Mouse (Mus musculus) myocyte (in vitro differentiated cells): ENCODE measurements around the gene Ank. TPM values are rescaled to one million over a fixed set of nuclear protein-coding genes. Genes with fewer than 3 reads are reported as not detected.
A peak's percentile ranks its signal among the peaks of the same experiment; 100 is the strongest.

Source experiments
- H3K27me3 ChIP-seq: one replicate; pipeline ENCODE4 v1.6.1; 2011; ENCODE audit not compliant: control insufficient read depth, insufficient read depth, insufficient read length
- H3K36me3 ChIP-seq: one replicate; pipeline ENCODE4 v1.6.1; 2011; ENCODE audit not compliant: control insufficient read depth, insufficient read depth
- H3K4me2 ChIP-seq: one replicate; pipeline ENCODE4 v1.6.1; 2011; ENCODE audit warnings: low read depth, control low read depth
- H3K4me3 ChIP-seq: one replicate; pipeline ENCODE4 v1.5.1; 2011; ENCODE audit warnings: mild to moderate bottlenecking, control low read depth, moderate library complexity
- H3K79me2 ChIP-seq: one replicate; pipeline ENCODE4 v1.6.1; 2011; ENCODE audit not compliant: control insufficient read depth, insufficient read depth
- H3ac ChIP-seq: one replicate; pipeline ENCODE4 v1.6.1; 2011; ENCODE audit not compliant: control insufficient read depth, insufficient read length
- CEBPB ChIP-seq: IDR thresholded peaks from 2 replicates; pipeline ENCODE4 v1.6.1; 2011; ENCODE audit warnings: mild to moderate bottlenecking, moderate library complexity; ENCODE audit not compliant: poor library complexity, insufficient read depth, severe bottlenecking
- E2F4 ChIP-seq: IDR thresholded peaks from one replicate; pipeline ENCODE4 v1.6.1; 2011; ENCODE audit warnings: mild to moderate bottlenecking, control low read depth, moderate library complexity; ENCODE audit not compliant: insufficient read depth
- MAX ChIP-seq: IDR thresholded peaks from one replicate; pipeline ENCODE4 v1.6.1; 2011; ENCODE audit warnings: low read depth, mild to moderate bottlenecking, control low read depth
- MYOD1 ChIP-seq, 3 experiments: IDR thresholded peaks; one replicate each; pipeline ENCODE4 v1.6.1; 2011; ENCODE audit warnings: control low read depth in 2 of 3, low read depth in 2 of 3, mild to moderate bottlenecking in 2 of 3, moderate library complexity in 1 of 3; ENCODE audit not compliant: insufficient read length in 2 of 3, control insufficient read depth in 1 of 3
- MYOG ChIP-seq, 3 experiments: IDR thresholded peaks; one replicate each; pipeline ENCODE4 v1.6.1; 2011; ENCODE audit warnings: control low read depth in 2 of 3, low read depth in 2 of 3, mild to moderate bottlenecking in 2 of 3; ENCODE audit not compliant: insufficient read length in 2 of 3, control insufficient read depth in 1 of 3, insufficient read depth in 1 of 3
- POLR2A ChIP-seq: IDR thresholded peaks from one replicate; pipeline ENCODE4 v1.6.1; 2011; ENCODE audit warnings: low read depth, mild to moderate bottlenecking, control low read depth, moderate library complexity; ENCODE audit not compliant: insufficient read length
- POLR2AphosphoS2 ChIP-seq: IDR thresholded peaks from one replicate; pipeline ENCODE4 v1.6.1; 2011; ENCODE audit warnings: low read depth, control low read depth; ENCODE audit not compliant: insufficient read length
- REST ChIP-seq: IDR thresholded peaks from one replicate; pipeline ENCODE4 v1.6.1; 2011; ENCODE audit warnings: mild to moderate bottlenecking, control low read depth, moderate library complexity; ENCODE audit not compliant: insufficient read depth, insufficient read length
- SRF ChIP-seq: IDR thresholded peaks from one replicate; pipeline ENCODE4 v1.6.1; 2011; ENCODE audit warnings: low read depth; ENCODE audit not compliant: control insufficient read depth, insufficient read length
- TCF12 ChIP-seq: IDR thresholded peaks from one replicate; pipeline ENCODE4 v1.6.1; 2011; ENCODE audit warnings: mild to moderate bottlenecking, control low read depth; ENCODE audit not compliant: poor library complexity, insufficient read depth, severe bottlenecking
- TCF3 ChIP-seq: IDR thresholded peaks from one replicate; pipeline ENCODE4 v1.6.1; 2011; ENCODE audit warnings: low read depth, control low read depth; ENCODE audit not compliant: insufficient read length
- USF1 ChIP-seq: IDR thresholded peaks from one replicate; pipeline ENCODE4 v1.6.1; 2011; ENCODE audit warnings: low read depth, mild to moderate bottlenecking, control low read depth, moderate library complexity
- polyA plus RNA-seq: library from polyadenylated mRNA; unstranded; fragments of >200 nt; fragmentation: generic; extraction: Trizol; gene quantifications from one replicate; pipeline ENCODE4 v1.2.1, GENCODE M21; 2012; ENCODE audit warnings: missing spikeins

The Ank gene
- polyA plus RNA-seq, 1 experiment, result 103 TPM

- Histone ChIP-seq H3K36me3 (no peaks in the 10 kb centered on the region), H3K4me2 (no peak overlapping the region), H3K27me3 (no peaks in the 10 kb centered on the region), H3K4me3 (no peak overlapping the region), H3K79me2 (peaks cover 84% of the 10 kb centered on the region), H3ac (no peak overlapping the region)
- TF ChIP-seq REST, result no peak
- no peak for TF ChIP-seq MYOG (IDR thresholded peaks at IDR 0.05; ENCODE audit: control insufficient read depth in 1 of 3, insufficient read depth in 1 of 3, insufficient read length in 2 of 3, low read depth in 2 of 3)
Observed at GRCm38 (mm10) chr15:27535681-27536080, 69.2 kb downstream of the Ank start.

GRCm38 (mm10) chr15:27536186-27536585, 69.7 kb downstream of the Ank start:
- Histone ChIP-seq H3K4me3 (no peak overlapping the region), H3K27me3 (no peaks in the 10 kb centered on the region), H3K79me2 (peaks cover 84% of the 10 kb centered on the region), H3ac (no peak overlapping the region), H3K4me2 (peak overlapping the region; percentile 65), H3K36me3 (no peaks in the 10 kb centered on the region)
- TF ChIP-seq TCF3 (no peak), REST (no peak), USF1 (no peak), POLR2AphosphoS2 (no peak), E2F4 (no peak), CEBPB (no peak), TCF12 (no peak), SRF (no peak), POLR2A (no peak), MYOD1 (IDR thresholded peaks at IDR 0.05; ENCODE audit: control insufficient read depth in 1 of 3, insufficient read length in 2 of 3, low read depth in 2 of 3) (no peak), MYOG (IDR thresholded peaks at IDR 0.05; ENCODE audit: control insufficient read depth in 1 of 3, insufficient read depth in 1 of 3, insufficient read length in 2 of 3, low read depth in 2 of 3) (no peak), MAX (no peak)

DNA sequence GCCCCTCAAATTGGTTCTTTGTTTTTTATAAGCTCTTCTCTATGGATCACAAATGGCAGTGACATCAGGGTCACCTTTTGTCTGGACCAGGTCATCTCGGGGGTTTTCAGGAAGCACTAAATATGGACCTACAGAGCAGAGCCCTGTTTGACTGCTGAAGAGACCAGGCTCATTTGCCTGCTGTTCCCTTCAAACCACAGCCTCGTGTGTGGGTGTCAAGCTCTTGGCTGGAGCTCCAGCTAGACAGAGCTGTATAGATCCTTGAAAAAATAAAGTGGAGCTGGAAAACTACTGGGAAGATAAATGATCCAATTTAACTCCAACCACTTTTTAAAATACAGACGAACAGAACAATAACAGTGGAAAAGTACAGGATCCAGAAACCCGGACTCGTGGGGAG, 70.3 kb downstream of the Ank start:
- peak overlapping the region; percentile 65 for H3K4me2 ChIP-seq
- no peak overlapping the region for H3ac ChIP-seq
- no peak for TF ChIP-seq REST
- no peak for TF ChIP-seq MYOG (IDR thresholded peaks at IDR 0.05; ENCODE audit: control insufficient read depth in 1 of 3, insufficient read depth in 1 of 3, insufficient read length in 2 of 3, low read depth in 2 of 3)
- peak in 1 of 3 experiments; percentile 16 for TF ChIP-seq MYOD1 (IDR thresholded peaks at IDR 0.05; ENCODE audit: control insufficient read depth in 1 of 3, insufficient read length in 2 of 3, low read depth in 2 of 3)
- TF ChIP-seq TCF3, result no peak
- TF ChIP-seq POLR2AphosphoS2, result no peak
- no peak for TF ChIP-seq MAX
- TF ChIP-seq CEBPB, result no peak
- TF ChIP-seq E2F4, result no peak
- no peak for TF ChIP-seq TCF12
- peak; percentile 88 for TF ChIP-seq SRF
- no peak for TF ChIP-seq POLR2A
- TF ChIP-seq USF1, result no peak
- no peaks in the 10 kb centered on the region for H3K36me3 ChIP-seq
- peaks cover 83% of the 10 kb centered on the region for H3K79me2 ChIP-seq
- H3K4me3 ChIP-seq, result no peak overlapping the region
- H3K27me3 ChIP-seq, result no peaks in the 10 kb centered on the region

DNA sequence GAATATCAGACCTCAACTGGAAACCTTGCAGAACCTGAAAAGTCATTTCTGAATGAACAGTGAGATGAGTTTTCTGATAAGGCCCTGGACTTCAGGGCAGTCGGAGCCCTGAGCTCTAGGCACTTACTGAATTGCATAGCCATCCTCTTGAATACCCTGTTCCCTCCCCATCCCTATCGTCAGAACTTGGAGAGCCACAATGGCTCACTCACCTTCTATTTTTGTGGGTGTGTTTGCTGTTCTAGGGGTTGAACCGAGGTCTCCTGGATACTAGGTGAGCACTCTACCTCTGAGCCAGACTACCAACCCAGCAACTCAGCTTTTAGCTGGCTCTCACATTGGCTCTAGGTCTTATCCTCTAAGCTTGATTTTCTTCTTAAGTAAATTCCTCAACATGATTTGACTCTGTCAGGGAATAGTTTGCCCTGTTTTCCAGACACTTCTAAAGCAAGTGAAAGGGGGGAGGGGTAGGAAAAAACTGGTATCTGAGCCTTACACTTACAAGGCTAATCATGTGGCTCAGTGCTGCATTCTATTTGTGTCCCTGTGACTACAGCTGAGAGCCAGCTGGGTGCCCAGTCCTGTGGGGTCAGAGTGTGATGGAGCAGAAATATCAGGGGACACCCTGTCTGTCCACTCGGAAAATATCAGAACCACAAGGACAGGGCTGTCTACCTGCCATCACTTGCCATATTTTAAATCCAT, 71.2 kb downstream of the Ank start:
- Histone ChIP-seq H3K4me2 (peak overlapping the region; percentile 65), H3K36me3 (no peaks in the 10 kb centered on the region), H3K4me3 (no peak overlapping the region), H3ac (no peak overlapping the region), H3K79me2 (peaks cover 76% of the 10 kb centered on the region), H3K27me3 (no peaks in the 10 kb centered on the region)
- TF ChIP-seq USF1 (peak; percentile 47), TCF12 (peak; percentile 28), TCF3 (peak; percentile 15), CEBPB (no peak), MYOD1 (IDR thresholded peaks at IDR 0.05; ENCODE audit: control insufficient read depth in 1 of 3, insufficient read length in 2 of 3, low read depth in 2 of 3) (peak; percentile 57 to 89 (median 63)), MYOG (IDR thresholded peaks at IDR 0.05; ENCODE audit: control insufficient read depth in 1 of 3, insufficient read depth in 1 of 3, insufficient read length in 2 of 3, low read depth in 2 of 3) (peak in 2 of 3 experiments; percentile 84 to 87), E2F4 (no peak)

- no peak overlapping the region for H3ac ChIP-seq
- H3K36me3 ChIP-seq, result peaks cover 7% of the 10 kb centered on the region
- no peak overlapping the region for H3K4me3 ChIP-seq
- no peak for TF ChIP-seq E2F4
- H3K79me2 ChIP-seq, result peaks cover 74% of the 10 kb centered on the region
- H3K4me2 ChIP-seq, result no peak overlapping the region
- H3K27me3 ChIP-seq, result no peaks in the 10 kb centered on the region
Observed at GRCm38 (mm10) chr15:27539745-27540144, 73.3 kb downstream of the Ank start.
